Mouse (Mus musculus) MEL (cell line): Measurements from ENCODE around the gene Sh3rf3. TPM values are rescaled to one million over a fixed set of nuclear protein-coding genes. Genes with fewer than 3 reads are reported as not detected.

Source experiments
- DNase-seq: peaks from one replicate; pipeline ENCODE4 v3.0.0; 2011; ENCODE audit warnings: low read depth, low spot score
- H3K27ac ChIP-seq: 2 replicates; pipeline ENCODE4 v1.5.1; 2012; ENCODE audit warnings: low read depth, mild to moderate bottlenecking, control low read depth, low read length, moderate library complexity; ENCODE audit not compliant: control insufficient read depth
- H3K27me3 ChIP-seq, 2 experiments: fragments of 150-350 bp in 1 of 2; sonication (generic) in 1 of 2; 2 replicates each; pipeline ENCODE4 v1.6.1; 2012; ENCODE audit warnings: low read length in 2 of 2, mild to moderate bottlenecking in 2 of 2, improper control_type of control experiment in 1 of 2, moderate library complexity in 1 of 2; ENCODE audit not compliant: insufficient read depth in 2 of 2, control insufficient read depth in 1 of 2
- H3K36me3 ChIP-seq, 2 experiments: 2 replicates each; pipeline ENCODE4 v1.6.1; 2012 to 2014; ENCODE audit warnings: low read length in 2 of 2, improper control_type of control experiment in 1 of 2, inconsistent platforms in 1 of 2, mild to moderate bottlenecking in 1 of 2; ENCODE audit not compliant: insufficient read depth in 2 of 2, control insufficient read depth in 1 of 2
- H3K4me1 ChIP-seq, 2 experiments: fragments of 150-350 bp in 1 of 2; sonication (generic) in 1 of 2; 2 replicates each; pipeline ENCODE4 v1.6.1; 2012; ENCODE audit warnings: low read length in 2 of 2, improper control_type of control experiment in 1 of 2, mild to moderate bottlenecking in 1 of 2; ENCODE audit not compliant: insufficient read depth in 2 of 2, control insufficient read depth in 1 of 2
- H3K4me3 ChIP-seq, 2 experiments: fragments of 150-350 bp in 1 of 2; sonication (generic) in 1 of 2; 2 replicates each; pipeline ENCODE4 v1.5.1; 2012; ENCODE audit warnings: low read depth in 2 of 2, low read length in 2 of 2, mild to moderate bottlenecking in 2 of 2, moderate library complexity in 2 of 2, control low read depth in 1 of 2, improper control_type of control experiment in 1 of 2; ENCODE audit not compliant: control insufficient read depth in 1 of 2, insufficient read depth in 1 of 2
- H3K79me2 ChIP-seq: 2 replicates; pipeline ENCODE4 v1.6.1; 2012; ENCODE audit warnings: mild to moderate bottlenecking, low read length, moderate library complexity; ENCODE audit not compliant: control insufficient read depth, poor library complexity, insufficient read depth
- H3K9ac ChIP-seq: 2 replicates; pipeline ENCODE4 v1.6.1; 2012; ENCODE audit warnings: low read depth, mild to moderate bottlenecking, control low read depth, low read length, moderate library complexity; ENCODE audit not compliant: control insufficient read depth, poor library complexity, severe bottlenecking
- H3K9me3 ChIP-seq: fragments of 150-350 bp; sonication (generic); replicated peaks from 2 replicates; pipeline ENCODE4 v1.6.1; 2012; ENCODE audit warnings: mild to moderate bottlenecking, low read length, improper control_type of control experiment, moderate library complexity; ENCODE audit not compliant: insufficient read depth
- CHD2 ChIP-seq: IDR thresholded peaks from 2 replicates; pipeline ENCODE4 v1.6.1; 2011; ENCODE audit warnings: low read length, improper control_type of control experiment
- EP300 ChIP-seq, 2 experiments: IDR thresholded peaks; 2 replicates each; pipeline ENCODE4 v1.6.1; 2011; ENCODE audit warnings: improper control_type of control experiment in 2 of 2, low read length in 2 of 2, low read depth in 1 of 2, mild to moderate bottlenecking in 1 of 2
- ETS1 ChIP-seq: IDR thresholded peaks from 2 replicates; pipeline ENCODE4 v1.6.1; 2012; ENCODE audit warnings: low read depth, mild to moderate bottlenecking, inconsistent platforms, low read length, improper control_type of control experiment, moderate library complexity
- GATA1 ChIP-seq: IDR thresholded peaks from 2 replicates; pipeline ENCODE4 v1.6.1; 2011; ENCODE audit warnings: low read depth, low read length, improper control_type of control experiment
- JUND ChIP-seq: IDR thresholded peaks from 2 replicates; pipeline ENCODE4 v1.6.1; 2011; ENCODE audit warnings: low read depth, mild to moderate bottlenecking, improper control_type of control experiment, low read length
- KAT2A ChIP-seq: conservative IDR thresholded peaks from 2 replicates; pipeline ENCODE4 v1.6.1; 2012; ENCODE audit warnings: low read depth, low read length, improper control_type of control experiment, inconsistent platforms
- MAX ChIP-seq: IDR thresholded peaks from 2 replicates; pipeline ENCODE4 v1.6.1; 2011; ENCODE audit warnings: low read length, improper control_type of control experiment
- MAZ ChIP-seq: IDR thresholded peaks from 2 replicates; pipeline ENCODE4 v1.6.1; 2012; ENCODE audit warnings: low read depth, mild to moderate bottlenecking, inconsistent platforms, low read length, improper control_type of control experiment
- MYB ChIP-seq: IDR thresholded peaks from 2 replicates; pipeline ENCODE4 v1.6.1; 2011; ENCODE audit warnings: mild to moderate bottlenecking, low read depth, low read length, improper control_type of control experiment
- MYC ChIP-seq: IDR thresholded peaks from 2 replicates; pipeline ENCODE4 v1.6.1; 2011; ENCODE audit warnings: low read depth, mild to moderate bottlenecking, low read length, improper control_type of control experiment, moderate library complexity
- RCOR1 ChIP-seq: IDR thresholded peaks from 2 replicates; pipeline ENCODE4 v1.6.1; 2012; ENCODE audit warnings: low read depth, mild to moderate bottlenecking, inconsistent platforms, low read length, improper control_type of control experiment
- TAL1 ChIP-seq: IDR thresholded peaks from 2 replicates; pipeline ENCODE4 v1.6.1; 2012; ENCODE audit warnings: mild to moderate bottlenecking, inconsistent platforms, low read length, moderate library complexity, mixed read lengths
- TCF12 ChIP-seq: IDR thresholded peaks from 2 replicates; pipeline ENCODE4 v1.6.1; 2014; ENCODE audit warnings: low read depth, mild to moderate bottlenecking, inconsistent platforms, low read length, improper control_type of control experiment, moderate library complexity
- UBTF ChIP-seq: IDR thresholded peaks from 2 replicates; pipeline ENCODE4 v1.6.1; 2012; ENCODE audit warnings: low read depth, mild to moderate bottlenecking, inconsistent platforms, low read length, improper control_type of control experiment, moderate library complexity, borderline replicate concordance; ENCODE audit not compliant: insufficient read depth
- USF1 ChIP-seq: IDR thresholded peaks from 2 replicates; pipeline ENCODE4 v1.6.1; 2014; ENCODE audit warnings: low read depth, mild to moderate bottlenecking, inconsistent platforms, low read length, improper control_type of control experiment, moderate library complexity
- ZC3H11A ChIP-seq: IDR thresholded peaks from 2 replicates; pipeline ENCODE4 v1.6.1; 2012; ENCODE audit warnings: low read depth, mild to moderate bottlenecking, inconsistent platforms, low read length, improper control_type of control experiment
- polyA plus RNA-seq, 2 experiments: library from polyadenylated mRNA; stranded (reverse) in 1 of 2; unstranded in 1 of 2; fragments of >175 nt in 1 of 2; fragments of >200 nt in 1 of 2; gene quantifications; 2 replicates each; pipeline versions ENCODE4 v1.2.1 to v1.2.4; 2012; ENCODE audit warnings: low replicate concordance in 2 of 2, low read depth in 1 of 2; ENCODE audit not compliant: insufficient read length in 2 of 2, insufficient read depth in 1 of 2, missing spikeins in 1 of 2
- total RNA-seq: library from RNA; depleted of rRNA; stranded (reverse); fragments of 300-350 nt; gene quantifications from 2 replicates; pipeline ENCODE4 v1.2.3, GENCODE M21; 2012

The Sh3rf3 gene
- total and polyA plus RNA-seq, 3 experiments = not detected

GRCm38 (mm10) chr10:58848127-58848526 lies 35.0 kb downstream of the Sh3rf3 start:
- no peak for DNase-seq
- no peaks in the 10 kb centered on the region for H3K4me1 ChIP-seq
- no peak overlapping the region for H3K27ac ChIP-seq
- no peak for TF ChIP-seq MAZ
- no peak overlapping the region for H3K4me3 ChIP-seq
- H3K9me3 ChIP-seq = no peaks in the 10 kb centered on the region
- no peaks in the 10 kb centered on the region for H3K79me2 ChIP-seq
- no peak overlapping the region for H3K9ac ChIP-seq
- no peaks in the 10 kb centered on the region for H3K36me3 ChIP-seq
- H3K27me3 ChIP-seq = no peaks in the 10 kb centered on the region

- TF ChIP-seq TCF12 = no peak
- no peak for TF ChIP-seq UBTF
- no peak for TF ChIP-seq MAZ
- no peak for TF ChIP-seq MYC
- TF ChIP-seq RCOR1 = no peak
- TF ChIP-seq ZC3H11A = no peak
- no peak for TF ChIP-seq EP300 (IDR thresholded peaks at IDR 0.05; ENCODE audit: low read depth in 1 of 2, low read length in 2 of 2)
- no peak for TF ChIP-seq TAL1
- no peak for TF ChIP-seq JUND
- TF ChIP-seq KAT2A = no peak
- TF ChIP-seq MAX = no peak
- no peak for TF ChIP-seq USF1
- TF ChIP-seq CHD2 = no peak
- TF ChIP-seq MYB = no peak
- no peak for TF ChIP-seq GATA1
- TF ChIP-seq ETS1 = no peak
- Histone ChIP-seq H3K27me3 (no peaks in the 10 kb centered on the region), H3K36me3 (no peaks in the 10 kb centered on the region), H3K4me1 (no peaks in the 10 kb centered on the region), H3K27ac (no peak overlapping the region), H3K9me3 (no peaks in the 10 kb centered on the region), H3K79me2 (no peaks in the 10 kb centered on the region), H3K4me3 (no peak overlapping the region), H3K9ac (no peak overlapping the region)
- no peak for DNase-seq
These were observed 35.4 kb downstream of the Sh3rf3 start for GRCm38 (mm10) chr10:58848536-58848935.
